Mouse (Mus musculus) gastrocnemius, postnatal 36 days (tissue): ENCODE results near the gene Vmn1r196. TPM values are rescaled to one million over a fixed set of nuclear protein-coding genes. Genes with fewer than 3 reads are reported as not detected.
"Not testable (repeated sequence)": the region's sequence is repeated elsewhere in the genome, so short reads cannot be mapped to it uniquely, and the experiment has no call there.

Source experiments
- DNase-seq, 2 experiments: peaks; one replicate each; pipeline ENCODE4 v3.0.0; 2022
- intact Hi-C: fragments of 180-260 bp; cut with DNase I; formaldehyde crosslinking; loops from one replicate; pipeline ENCODE4 v1.15.1; 2025
- long read RNA-seq, 2 experiments: library from polyadenylated mRNA; stranded (forward); transcript quantifications; one replicate each; pipeline ENCODE4 v2.0.0; 2021
- total RNA-seq, 2 experiments: library from RNA; stranded (reverse); gene quantifications; 2 replicates each; pipeline ENCODE4 v1.2.3; 2021

Gene Vmn1r196
- total RNA-seq = not detected
- long read RNA-seq, experiment 1 = 0 reads
- long read RNA-seq, experiment 2 = 0 reads

DNA sequence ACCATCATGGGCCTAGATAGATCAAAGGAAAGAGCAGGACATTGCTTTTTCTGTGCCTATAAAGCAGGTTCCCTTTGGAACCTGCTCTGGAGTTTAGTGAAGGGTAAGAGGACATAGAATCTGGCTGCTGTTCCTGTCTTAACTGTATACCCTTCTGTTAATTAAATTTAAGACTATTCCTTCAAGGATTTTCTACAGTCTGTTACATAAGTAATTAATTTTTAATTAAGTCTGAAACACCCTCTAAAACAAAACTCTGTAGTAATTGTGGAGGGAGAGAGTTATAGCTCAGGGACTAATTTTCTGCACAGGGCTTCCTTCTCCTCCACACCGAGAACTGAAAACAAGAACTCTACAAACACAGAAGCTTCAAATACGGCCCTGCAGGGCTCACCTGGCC lies at the start of gene Vmn1r196:
TSS of gene Vmn1r196 (plus strand) at position 301 of the 400 bp plus-strand sequence.
- no peak for DNase-seq
- intact Hi-C loops = no loop called here

DNA sequence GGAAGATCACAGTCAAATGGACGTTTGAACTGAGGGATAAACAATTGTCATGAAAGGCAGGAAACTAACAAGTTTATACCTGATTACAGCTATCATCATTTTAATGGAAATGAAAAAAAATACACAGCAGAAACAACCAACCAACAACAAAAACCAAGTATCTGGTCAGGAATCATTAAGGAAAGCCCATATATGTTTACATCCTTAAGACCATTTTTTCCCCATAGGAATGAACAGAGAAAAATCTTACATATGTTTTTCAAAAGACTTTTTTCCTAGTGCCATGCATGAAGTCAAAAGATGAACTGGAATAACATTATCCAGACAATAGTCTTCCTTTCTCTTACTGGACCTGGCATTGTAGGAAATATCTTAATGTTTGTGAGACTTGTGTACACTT lies 45.8 kb upstream of the Vmn1r196 start, which contains the start of gene Vmn1r194:
TSS of gene Vmn1r194 (plus strand) at position 301 of the 400 bp plus-strand sequence.
- DNase-seq = no peak
- intact Hi-C loops = no loop called here

DNA sequence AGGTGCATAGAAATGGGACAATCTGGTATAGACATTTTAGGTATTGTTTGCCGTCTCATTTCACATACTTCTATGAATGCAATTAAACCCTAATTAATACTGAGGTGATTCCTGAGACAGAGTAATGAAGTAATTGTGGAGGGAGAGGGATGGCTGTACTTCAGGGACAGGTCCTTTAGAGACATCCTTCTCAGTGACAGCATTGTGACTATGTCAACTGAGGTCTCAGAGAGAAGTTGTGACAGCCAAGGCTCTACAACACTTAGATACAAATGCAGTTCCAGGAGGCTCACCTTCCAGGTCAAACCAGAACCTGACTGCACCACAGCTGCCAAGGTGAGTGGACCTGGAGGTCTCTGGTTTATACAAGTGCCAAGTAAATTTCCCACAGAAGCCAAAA lies 19.5 kb upstream of the Vmn1r196 start, which contains the start of gene Vmn1r195:
TSS of gene Vmn1r195 (plus strand) at position 301 of the 400 bp plus-strand sequence.
- DNase-seq, intact Hi-C loops: not testable (repeated sequence)

DNA sequence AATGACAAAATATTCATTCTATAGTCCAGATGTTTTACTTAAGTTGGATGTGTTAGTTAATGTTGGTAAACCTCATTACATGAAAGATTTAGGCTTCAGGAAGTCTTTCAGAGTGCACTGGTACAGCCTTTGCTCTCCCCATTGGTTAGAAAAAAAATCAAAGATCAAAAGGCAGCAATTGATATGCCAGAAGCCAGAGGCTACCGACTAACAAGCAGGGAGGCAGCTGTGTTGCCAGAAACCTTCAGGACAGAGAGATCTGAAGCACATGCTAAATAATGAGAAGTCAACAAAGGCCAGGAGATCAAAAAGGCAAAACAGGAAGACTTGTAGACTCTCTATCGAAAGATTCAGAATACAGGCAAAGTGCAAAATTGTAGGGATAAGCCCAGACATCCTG lies 18.0 kb upstream of the Vmn1r196 start:
- DNase-seq = no peak

DNA sequence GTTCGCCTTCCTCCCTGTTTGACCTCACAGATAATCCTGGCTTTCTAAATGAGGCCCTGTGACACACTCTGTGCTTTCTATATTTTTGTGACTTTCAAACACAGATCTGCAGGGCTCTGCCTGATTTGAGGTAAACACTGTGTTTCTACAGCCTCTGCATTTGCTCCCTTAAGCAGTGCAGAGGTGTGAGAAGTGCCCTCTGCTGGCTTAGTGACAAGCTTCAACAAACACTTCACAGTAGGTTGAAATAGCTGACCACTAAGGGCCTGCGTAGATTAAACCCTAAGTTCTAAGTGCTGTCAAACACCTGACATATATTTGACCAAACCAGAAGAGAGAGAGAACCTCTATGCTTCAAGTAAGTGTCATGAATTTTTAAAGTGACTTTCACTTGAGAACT lies 5.1 kb upstream of the Vmn1r196 start:
- intact Hi-C loops = no loop called here
- DNase-seq = no peak

More for the DNA sequence above, 18.0 kb upstream of the Vmn1r196 start:
- intact Hi-C loops = no loop called here

DNA sequence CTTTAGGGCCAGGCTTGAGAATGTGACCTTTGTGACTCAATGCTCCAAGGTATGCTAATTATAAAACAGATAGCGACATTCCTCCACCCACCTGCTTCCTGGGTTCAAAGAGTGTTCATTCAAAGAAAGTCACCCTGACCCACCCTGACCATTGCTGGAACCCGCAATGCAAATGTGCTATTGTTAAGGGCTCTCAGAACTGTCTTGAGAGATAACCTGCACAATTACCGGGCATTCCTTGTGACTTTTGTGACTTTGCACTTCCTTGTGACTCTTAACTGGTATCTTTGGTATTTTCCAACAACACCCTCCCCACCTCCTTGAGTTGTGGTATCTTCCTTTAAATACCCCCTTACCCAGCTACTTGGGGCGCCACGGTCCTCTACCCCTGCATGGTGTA lies 18.4 kb downstream of the Vmn1r196 start:
- intact Hi-C loops = not testable (repeated sequence)

DNA sequence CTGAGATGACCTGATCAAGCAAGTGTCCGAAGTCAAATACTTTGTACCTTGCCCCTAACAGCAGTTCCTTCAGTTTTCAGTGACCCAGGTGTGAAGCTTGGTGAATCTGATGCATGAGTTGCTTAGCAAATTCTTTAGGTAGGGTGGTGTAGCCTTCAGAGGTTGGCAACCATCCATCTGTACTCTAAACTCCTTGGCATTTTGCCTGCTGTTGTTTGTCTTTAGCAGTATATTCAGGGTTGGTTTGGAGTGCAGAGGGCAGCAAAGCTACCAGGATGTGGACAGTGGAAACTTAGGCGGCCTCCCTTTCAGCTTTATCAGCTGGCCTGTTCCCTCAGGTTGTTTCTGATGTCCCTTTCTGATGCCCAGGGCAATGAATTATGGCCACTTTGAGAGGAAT lies 25.6 kb downstream of the Vmn1r196 start:
- intact Hi-C loops = no loop called here
- no peak for DNase-seq

More for the DNA sequence above, 18.4 kb downstream of the Vmn1r196 start:
- not testable (repeated sequence) for DNase-seq

DNA sequence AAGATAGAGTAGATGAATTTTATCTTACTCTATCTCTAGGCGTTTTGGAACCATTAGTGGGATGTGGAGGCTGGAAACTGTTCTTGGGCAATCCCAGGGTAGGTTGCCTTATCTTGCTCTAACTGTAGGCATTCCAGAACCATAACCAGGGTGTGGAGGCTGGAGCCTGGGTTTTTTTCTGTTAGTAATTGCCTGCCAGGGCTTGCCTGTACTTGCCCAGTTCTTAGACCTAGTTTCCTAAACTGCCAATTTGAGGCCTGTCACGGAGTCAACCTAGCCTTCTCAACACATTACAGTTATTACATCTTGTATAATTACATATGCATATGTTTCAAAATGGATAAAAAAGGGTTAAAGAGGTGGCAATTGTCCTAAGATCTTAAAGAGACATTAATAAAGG lies 27.6 kb downstream of the Vmn1r196 start:
- intact Hi-C loops = no loop called here
- DNase-seq = no peak

DNA sequence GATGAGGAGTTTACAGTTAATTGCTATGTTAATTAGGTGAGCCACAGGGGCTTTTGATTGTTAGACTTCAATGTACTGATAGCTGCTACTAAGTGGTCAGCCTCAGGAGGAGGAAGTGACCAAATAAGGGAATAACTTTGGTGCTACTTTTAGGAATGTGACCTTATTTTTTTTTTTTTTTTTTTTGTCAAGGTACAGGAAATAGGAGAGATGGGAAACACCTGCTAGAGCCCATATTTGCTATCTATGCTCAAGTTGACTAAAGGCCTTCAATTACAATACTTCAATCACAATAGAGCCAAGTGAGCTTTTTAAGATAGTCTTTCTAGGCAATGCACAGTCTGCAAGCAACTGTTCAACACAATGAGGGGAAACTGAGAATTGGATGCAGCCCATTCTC lies 30.4 kb downstream of the Vmn1r196 start:
- intact Hi-C loops = no loop called here
- DNase-seq = no peak

DNA sequence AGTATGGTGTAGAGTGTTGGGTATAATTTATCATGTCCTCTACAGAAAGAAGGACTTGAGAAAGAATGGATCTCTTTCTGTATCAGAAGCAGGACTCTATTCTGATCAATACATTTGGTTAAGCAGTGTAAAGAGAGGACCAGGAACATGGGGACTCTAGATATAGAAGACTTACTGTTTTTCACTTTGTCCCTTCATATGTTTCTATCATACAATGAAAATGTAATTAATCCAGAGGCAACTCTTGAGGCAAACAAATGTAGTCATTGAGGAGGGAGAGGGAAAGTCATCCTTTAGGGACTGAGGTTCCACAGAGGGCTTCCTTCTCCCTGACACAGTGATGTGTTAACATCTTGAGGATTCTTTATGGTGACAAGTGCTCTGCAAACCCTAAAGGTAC lies 34.6 kb downstream of the Vmn1r196 start, which contains the start of gene Vmn1r197:
TSS of gene Vmn1r197 (plus strand) at position 301 of the 400 bp plus-strand sequence.
- DNase-seq = no peak

DNA sequence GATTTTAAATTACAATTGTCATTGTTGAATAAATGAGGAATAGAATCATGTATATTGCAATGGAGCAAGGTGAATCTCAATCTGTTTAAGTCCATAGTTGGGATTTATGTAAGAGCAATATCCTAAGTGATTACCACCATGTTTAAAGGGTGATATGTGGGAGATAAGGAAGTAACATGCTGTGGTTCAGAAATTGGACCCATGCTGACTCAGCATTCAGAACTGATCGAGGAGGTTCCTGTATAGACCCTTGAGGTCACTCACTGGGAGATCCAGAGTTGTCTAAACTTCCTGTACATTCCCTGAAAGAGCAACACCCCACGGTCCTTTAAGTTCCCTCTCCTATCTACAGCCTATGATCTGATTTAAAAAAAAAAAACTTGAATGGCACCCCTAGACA lies 43.5 kb downstream of the Vmn1r196 start:
- intact Hi-C loops = no loop called here
- DNase-seq = no peak

More for the DNA sequence above, 34.6 kb downstream of the Vmn1r196 start, which contains the start of gene Vmn1r197:
- intact Hi-C loops = no loop called here

DNA sequence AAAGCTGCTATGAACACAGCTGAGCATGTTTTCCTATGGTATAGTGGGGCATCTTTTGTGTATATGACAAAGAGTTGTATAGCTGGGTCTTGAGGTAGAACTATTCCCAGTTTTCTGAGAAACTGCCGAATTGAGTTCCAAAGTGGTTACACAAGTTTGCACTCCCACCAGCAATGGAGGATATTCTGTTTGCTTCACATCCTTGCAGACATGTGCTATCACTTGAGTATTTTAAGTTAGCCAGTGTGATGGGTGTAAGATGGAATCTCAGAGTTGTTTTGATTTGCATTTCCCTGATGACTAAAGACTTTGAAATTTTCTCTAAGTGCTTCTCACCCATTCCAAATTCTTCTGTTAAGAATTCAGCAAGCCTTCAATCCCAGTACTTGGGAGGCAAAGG lies 45.8 kb downstream of the Vmn1r196 start:
- DNase-seq = no peak
- intact Hi-C loops = no loop called here

Other genes with a start within 250 kb of the Vmn1r196 start
- gene Hist1h4i, start 248.6 kb upstream of the Vmn1r196 start, total RNA-seq = 10 to 100 TPM; 28.7 to 30.9 TPM
- 10 to 100 TPM in 1 of 2 experiments, 1 to 10 TPM in 1; 8.7 to 11.6 TPM for gene Hist1h2ag, start 247.0 kb upstream of the Vmn1r196 start, total RNA-seq
- gene Hist1h2bj, start 246.7 kb upstream of the Vmn1r196 start, total RNA-seq = 1 to 10 TPM; 7.6 to 8.9 TPM
- gene Vmn1r188, start 205.5 kb upstream of the Vmn1r196 start, total RNA-seq = not detected
- not detected for gene Vmn1r189, start 184.1 kb upstream of the Vmn1r196 start, total RNA-seq
- gene Vmn1r191, start 106.0 kb upstream of the Vmn1r196 start, total RNA-seq = not detected
- not detected for gene Vmn1r192, start 98.8 kb upstream of the Vmn1r196 start, total RNA-seq
- gene Vmn1r193, start 66.8 kb upstream of the Vmn1r196 start, total RNA-seq = not detected
- not detected for gene Vmn1r194, start 45.7 kb upstream of the Vmn1r196 start, total RNA-seq
- gene Vmn1r195, start 19.4 kb upstream of the Vmn1r196 start, total RNA-seq = not detected
- gene Vmn1r197, start 34.7 kb downstream of the Vmn1r196 start, total RNA-seq = not detected
- not detected for gene Vmn1r198, start 60.4 kb downstream of the Vmn1r196 start, total RNA-seq
- gene Vmn1r199, start 89.9 kb downstream of the Vmn1r196 start, total RNA-seq = not detected
- not detected for gene Vmn1r200, start 100.5 kb downstream of the Vmn1r196 start, total RNA-seq
- gene Vmn1r201, start 182.0 kb downstream of the Vmn1r196 start, total RNA-seq = not detected
- gene Vmn1r202, start 215.5 kb downstream of the Vmn1r196 start, total RNA-seq = not detected
- not detected for gene Vmn1r203, start 228.2 kb downstream of the Vmn1r196 start, total RNA-seq